Comparison of ENCODE assay signal across 11 mouse cellular contexts in the genomic region with DNA sequence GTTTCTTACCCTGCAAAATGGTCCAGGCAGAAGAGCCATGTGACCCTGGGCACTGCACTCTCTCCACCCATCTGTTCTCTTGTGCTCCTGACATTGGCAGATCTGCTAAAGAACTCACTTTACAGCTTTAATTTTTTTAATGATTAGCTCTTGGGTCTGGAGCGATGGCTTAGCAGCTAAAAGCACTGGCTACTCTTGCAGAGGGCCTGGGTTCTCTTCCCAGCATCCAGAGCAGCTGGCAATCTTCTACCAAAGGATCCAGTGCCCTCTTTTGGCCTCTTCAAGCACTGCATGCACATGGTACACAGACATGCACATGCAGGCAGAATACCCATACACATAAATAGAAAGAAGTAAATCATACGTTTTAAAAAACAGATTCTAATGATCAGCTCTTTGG. TPM values are rescaled to one million over a fixed set of nuclear protein-coding genes. Genes with fewer than 3 reads are reported as not detected.
DNase-seq lines count a peak whose midpoint lies in the region; ATAC-seq and TF ChIP-seq lines count a peak whose summit lies in the region.
"Had no signal": no experiment of that assay in that cellular context is flagged by ENCODE, and none has a peak within 500 bp of the region (broad histone marks: within the 10 kb centered on the region; RNA-seq: fewer than 3 reads in every experiment).

No protein-coding gene starts in this region.

- dilution Hi-C loops in CH12.LX (cut with MboI; ENCODE audit: extremely low pct_ligation_motif_present, extremely low pct_unique_long_range_greater_than_20kb, low sequenced_read_pairs) = no loop called here

- no peaks in the 10 kb centered on the region; the same call in 1 of the 2 replicates for H3K36me3 ChIP-seq in kidney, adult 2 months (ENCODE audit: control insufficient read depth, insufficient read depth, low read length)
- peaks cover 87% of the 10 kb centered on the region for H3K36me3 ChIP-seq in kidney, embryonic 15.5 days
- H3K36me3 ChIP-seq in CH12.LX (replicated peaks in 1 of 2; ENCODE audit: control insufficient read depth in 1 of 2, insufficient read depth in 1 of 2, low read length in 1 of 2) = peaks cover 56 to 90% of the 10 kb centered on the region in 2 experiments
- peaks cover 31% of the 10 kb centered on the region; the same call in 1 of the 2 replicates for H3K36me3 ChIP-seq in kidney, postnatal 0 days (ENCODE audit: insufficient read depth, low read length)

- H3K4me3 ChIP-seq in kidney, adult 2 months (ENCODE audit: insufficient read depth, low read depth, low read length) = no peak overlapping the region
- H3K4me3 ChIP-seq in kidney, embryonic 15.5 days (replicated peaks) = no peak overlapping the region
- H3K4me3 ChIP-seq in CH12.LX (replicated peaks in 1 of 3; ENCODE audit: low read depth in 2 of 3, low read length in 2 of 3, poor library complexity in 1 of 3) = no peak overlapping the region
- no peak overlapping the region for H3K4me3 ChIP-seq in kidney, postnatal 0 days (replicated peaks; ENCODE audit: low read depth, low read length)
- H3K4me3 ChIP-seq: forebrain, embryonic 15.5 days; myocyte had no signal

- ATAC-seq in kidney, embryonic 15.5 days (replicated peaks; ENCODE audit: low FRiP score) = no peak
- no peak for ATAC-seq in kidney, postnatal 0 days (replicated peaks; ENCODE audit: low FRiP score, low read depth)
- ATAC-seq: forebrain, embryonic 15.5 days had no signal

- H3K4me2 ChIP-seq in kidney, embryonic 15.5 days = no peak overlapping the region
- no peak overlapping the region for H3K4me2 ChIP-seq in CH12.LX (ENCODE audit: insufficient read depth, low read depth, poor library complexity, severe bottlenecking)
- H3K4me2 ChIP-seq in kidney, postnatal 0 days (ENCODE audit: low read length) = no peak overlapping the region
- H3K4me2 ChIP-seq: forebrain, embryonic 15.5 days had no signal

- peak; percentile 84 for DNase-seq in kidney, adult 2 months
- peak; percentile 47 for DNase-seq in 416B (ENCODE audit: low read depth)
- peak; percentile 11 for DNase-seq in CH12.LX (ENCODE audit: extremely low read depth)
- no peak for DNase-seq in kidney, postnatal 0 days (ENCODE audit: low spot score)
- no peak for DNase-seq in urinary bladder, postnatal 10 days (ENCODE audit: low spot score)
- no peak for DNase-seq in left cerebral cortex, postnatal 14 days (ENCODE audit: low spot score in 2 of 2)
- DNase-seq: heart, adult 11 months; right cerebral cortex, postnatal 14 days had no signal

- TF ChIP-seq RAD21 in CH12.LX (IDR thresholded peaks at IDR 0.05; ENCODE audit: low read depth, low read length) = peak; percentile 33

- H3K27ac ChIP-seq in kidney, adult 2 months (ENCODE audit: insufficient read depth, low read depth, low read length) = no peak overlapping the region
- no peak overlapping the region for H3K27ac ChIP-seq in kidney, embryonic 15.5 days
- H3K27ac ChIP-seq in CH12.LX (ENCODE audit: insufficient read depth, low read depth) = no peak overlapping the region
- H3K27ac ChIP-seq in kidney, postnatal 0 days = no peak overlapping the region
- H3K27ac ChIP-seq: forebrain, embryonic 15.5 days had no signal

- TF ChIP-seq CTCF in kidney, adult 2 months (conservative IDR thresholded peaks at IDR 0.05; ENCODE audit: insufficient read depth, insufficient read length, low read depth, low read length) = peak; percentile 55
- TF ChIP-seq CTCF in CH12.LX (conservative IDR thresholded peaks at IDR 0.05 in 1 of 2, IDR thresholded peaks at IDR 0.05 in 1 of 2; ENCODE audit: low read depth in 2 of 2, low read length in 2 of 2) = peak in 1 of 2 experiments; percentile 49; a peak in 2 of 4 replicates
- TF ChIP-seq CTCF in kidney, postnatal 0 days (IDR thresholded peaks at IDR 0.05; ENCODE audit: low read depth) = peak; percentile 45

- WGBS in kidney, adult 2 months = 70% methylated on average over 2 of the region's 2 CpGs
- WGBS in kidney, embryonic 15.5 days = 97% methylated on average over 2 of the region's 2 CpGs
- WGBS in kidney, postnatal 0 days = 89% methylated on average over 2 of the region's 2 CpGs

- H3K4me1 ChIP-seq in kidney, adult 2 months (ENCODE audit: control insufficient read depth, insufficient read depth, low read length) = peaks cover 21% of the 10 kb centered on the region; the same call in 1 of the 2 replicates
- H3K4me1 ChIP-seq in kidney, embryonic 15.5 days = no peaks in the 10 kb centered on the region
- H3K4me1 ChIP-seq in CH12.LX (ENCODE audit: control insufficient read depth in 1 of 2, insufficient read depth in 2 of 2) = no peaks in the 10 kb centered on the region
- H3K4me1 ChIP-seq in kidney, postnatal 0 days (replicated peaks; ENCODE audit: insufficient read depth, low read length) = no peaks in the 10 kb centered on the region

- no peak for TF ChIP-seq POLR2A in kidney, adult 2 months (IDR thresholded peaks at IDR 0.05; ENCODE audit: low read depth, low read length)
- TF ChIP-seq POLR2A in CH12.LX (IDR thresholded peaks at IDR 0.05; ENCODE audit: low read depth, low read length) = no peak

- intact Hi-C loops in left cerebral cortex, postnatal 14 days (cut with DNase I) = no loop called here

- H3K9me3 ChIP-seq in kidney, embryonic 15.5 days (replicated peaks) = no peaks in the 10 kb centered on the region
- H3K9me3 ChIP-seq in CH12.LX (replicated peaks; ENCODE audit: low read length) = no peaks in the 10 kb centered on the region
- H3K9me3 ChIP-seq in kidney, postnatal 0 days (replicated peaks; ENCODE audit: low read length) = no peaks in the 10 kb centered on the region
- H3K9me3 ChIP-seq: forebrain, embryonic 15.5 days had no signal

- H3K79me2 ChIP-seq in CH12.LX (replicated peaks; ENCODE audit: control insufficient read depth, extremely low read depth, insufficient read depth, poor library complexity, severe bottlenecking) = no peaks in the 10 kb centered on the region

- no peak overlapping the region for H3K9ac ChIP-seq in kidney, embryonic 15.5 days
- no peak overlapping the region for H3K9ac ChIP-seq in CH12.LX (ENCODE audit: insufficient read depth, low read depth)
- H3K9ac ChIP-seq in kidney, postnatal 0 days (ENCODE audit: low read depth, low read length) = no peak overlapping the region
- H3K9ac ChIP-seq: forebrain, embryonic 15.5 days had no signal

- no peak for TF ChIP-seq EP300 in CH12.LX (IDR thresholded peaks at IDR 0.05; ENCODE audit: low read length)

- no peaks in the 10 kb centered on the region for H3K27me3 ChIP-seq in kidney, adult 2 months (replicated peaks; ENCODE audit: control insufficient read depth, insufficient read depth, low read length)
- H3K27me3 ChIP-seq in kidney, embryonic 15.5 days = no peaks in the 10 kb centered on the region
- no peaks in the 10 kb centered on the region for H3K27me3 ChIP-seq in CH12.LX (replicated peaks)
- no peaks in the 10 kb centered on the region for H3K27me3 ChIP-seq in kidney, postnatal 0 days (ENCODE audit: insufficient read depth, low read length)
- H3K27me3 ChIP-seq: forebrain, embryonic 15.5 days had no signal

- in situ Hi-C loops in CH12.LX (cut with MboI; ENCODE audit: low pct_ligation_motif_present, low pct_unique_long_range_greater_than_20kb, low sequenced_read_pairs) = no loop called here

TF ChIP-seq in CH12.LX, 34 proteins besides CTCF, POLR2A, EP300 and RAD21:
- TF ChIP-seq ETS1 (conservative IDR thresholded peaks at IDR 0.05; ENCODE audit: low read depth, low read length) = no peak
- no peak for TF ChIP-seq MAZ (IDR thresholded peaks at IDR 0.05; ENCODE audit: low read depth, low read length)
- TF ChIP-seq SIN3A (IDR thresholded peaks at IDR 0.05; ENCODE audit: low read length) = no peak
- no peak for TF ChIP-seq MEF2A (IDR thresholded peaks at IDR 0.05; ENCODE audit: borderline replicate concordance, low read depth, low read length)
- no peak for TF ChIP-seq NELFE (IDR thresholded peaks at IDR 0.05; ENCODE audit: low read depth, low read length)
- TF ChIP-seq MAFK (IDR thresholded peaks at IDR 0.05; ENCODE audit: insufficient replicate concordance, low read length) = no peak
- no peak for TF ChIP-seq KAT2A (IDR thresholded peaks at IDR 0.05; ENCODE audit: insufficient replicate concordance, low read length)
- no peak for TF ChIP-seq IRF4 (IDR thresholded peaks at IDR 0.05; ENCODE audit: low read depth, low read length)
- no peak for TF ChIP-seq ZKSCAN1 (IDR thresholded peaks at IDR 0.05; ENCODE audit: borderline replicate concordance, low read depth, low read length)
- TF ChIP-seq ZNF384 (IDR thresholded peaks at IDR 0.05; ENCODE audit: low read depth, low read length) = no peak
- no peak for TF ChIP-seq RCOR1 (conservative IDR thresholded peaks at IDR 0.05; ENCODE audit: low read depth, low read length)
- TF ChIP-seq GABPA (IDR thresholded peaks at IDR 0.05; ENCODE audit: insufficient replicate concordance, low read depth, low read length) = no peak
- no peak for TF ChIP-seq HCFC1 (IDR thresholded peaks at IDR 0.05; ENCODE audit: low read depth, low read length)
- TF ChIP-seq JUND (conservative IDR thresholded peaks at IDR 0.05; ENCODE audit: low read depth, low read length) = no peak
- no peak for TF ChIP-seq USF1 (IDR thresholded peaks at IDR 0.05; ENCODE audit: low read depth, low read length)
- no peak for TF ChIP-seq MYC (IDR thresholded peaks at IDR 0.05; ENCODE audit: low read depth, low read length)
- no peak for TF ChIP-seq USF2 (conservative IDR thresholded peaks at IDR 0.05; ENCODE audit: low read depth, low read length)
- TF ChIP-seq BHLHE40 (IDR thresholded peaks at IDR 0.05; ENCODE audit: low read depth, low read length) = no peak
- no peak for TF ChIP-seq SMC3 (IDR thresholded peaks at IDR 0.05; ENCODE audit: low read depth, low read length)
- TF ChIP-seq PAX5 (IDR thresholded peaks at IDR 0.05; ENCODE audit: low read length) = no peak

RNA-seq across cellular contexts. Expression of a gene that starts 15.1 kb away (rescaled TPM):
- 27.3 and 30.0 TPM in 2 replicates for polyA plus RNA-seq in kidney, adult 2 months (2012; rRNA removed)
- polyA plus RNA-seq in kidney, embryonic 15.5 days (2015; fragmentation: Nextera tagmentation; extraction: Ambion mirVana) = 1.4 and 3.8 TPM in 2 replicates
- not detected in 2 replicates for total RNA-seq in CH12.LX (2012; rRNA removed)
- total RNA-seq in CH12.LX (2014; rRNA removed) = not detected in 2 replicates
- polyA plus RNA-seq in CH12.LX (2012; ENCODE audit: insufficient read length, low read depth) = 0.14 TPM in 1 of 2 replicates, not detected in the other
- 0.46 and 1.1 TPM in 2 replicates for polyA plus RNA-seq in kidney, postnatal 0 days (2015; fragmentation: Nextera tagmentation; extraction: Ambion mirVana)
- under 1 TPM; 0.31 to 0.44 TPM for total RNA-seq in left cerebral cortex, postnatal 14 days (2021)

RNA-seq across cellular contexts. Expression of a gene that starts 42.9 kb away (rescaled TPM):
- polyA plus RNA-seq in kidney, adult 2 months (2012; rRNA removed) = 21.8 TPM in 2 replicates
- polyA plus RNA-seq in kidney, embryonic 15.5 days (2015; fragmentation: Nextera tagmentation; extraction: Ambion mirVana) = 89.3 and 98.3 TPM in 2 replicates
- total RNA-seq in CH12.LX (2012; rRNA removed) (61.8 and 75.4 TPM in 2 replicates), CH12.LX (2014; rRNA removed) (36.7 and 40.1 TPM in 2 replicates)
- 90.7 and 108 TPM in 2 replicates for polyA plus RNA-seq in CH12.LX (2012; ENCODE audit: insufficient read length, low read depth)
- polyA plus RNA-seq in kidney, postnatal 0 days (2015; fragmentation: Nextera tagmentation; extraction: Ambion mirVana) = 52.4 and 57.4 TPM in 2 replicates
- total RNA-seq in left cerebral cortex, postnatal 14 days (2021) = 10 to 100 TPM; 46.2 to 48.0 TPM

Comparison
In these comparisons a context has a peak if more than half of its experiments do, and no peak if none do; other contexts are left out.
1. DNase-seq: peak in kidney, adult 2 months (single experiment), 416B (single experiment) and CH12.LX (single experiment); none in kidney, postnatal 0 days (single experiment), urinary bladder, postnatal 10 days (single experiment) and left cerebral cortex, postnatal 14 days (0 of 2).